9 mouse cellular contexts compared by ENCODE assay signal in genomic region chr17:83772711-83773110, GRCm38 (mm10).
DNase-seq lines count a peak whose midpoint lies in the region; ATAC-seq and TF ChIP-seq lines count a peak whose summit lies in the region.
"Had no signal": no experiment of that assay in that cellular context is flagged by ENCODE, and none has a peak within 500 bp of the region (broad histone marks: within the 10 kb centered on the region; RNA-seq: fewer than 3 reads in every experiment).

No protein-coding gene starts in this region.

- H3K4me1 ChIP-seq in lung, embryonic 14.5 days (ENCODE audit: insufficient read depth): no peaks in the 10 kb centered on the region
- H3K4me1 ChIP-seq in forebrain, embryonic 16.5 days (replicated peaks; ENCODE audit: control insufficient read depth, insufficient read depth, low read length): peaks cover 13% of the 10 kb centered on the region

- WGBS in lung, embryonic 14.5 days: 71% methylated on average over 8 of the region's 8 CpGs
- 28% methylated on average over 8 of the region's 8 CpGs for WGBS in forebrain, embryonic 16.5 days

- DNase-seq in lung, embryonic 14.5 days: peak; percentile 22
- no peak for DNase-seq in lung, postnatal 14 days
- peak; percentile 75 to 78 for DNase-seq in thymus, postnatal 10 days (ENCODE audit: low spot score in 2 of 2)
- no peak for DNase-seq in gastrocnemius, postnatal 4 days (ENCODE audit: low spot score in 2 of 2)
- DNase-seq in ovary, postnatal 10 days (ENCODE audit: low spot score): no peak
- no peak for DNase-seq in adrenal gland, postnatal 36 days

- H3K4me3 ChIP-seq in lung, embryonic 14.5 days (ENCODE audit: low read depth, low read length): no peak overlapping the region
- H3K4me3 ChIP-seq in forebrain, embryonic 16.5 days (replicated peaks; ENCODE audit: low read length): no peak overlapping the region
- H3K4me3 ChIP-seq: heart, adult 2 months had no signal

- H3K27me3 ChIP-seq in lung, embryonic 14.5 days (ENCODE audit: insufficient read depth, low read length): no peaks in the 10 kb centered on the region
- H3K27me3 ChIP-seq in forebrain, embryonic 16.5 days (replicated peaks; ENCODE audit: control insufficient read depth, insufficient read depth, low read length): no peaks in the 10 kb centered on the region

- no peak overlapping the region for H3K4me2 ChIP-seq in lung, embryonic 14.5 days
- no peak overlapping the region for H3K4me2 ChIP-seq in forebrain, embryonic 16.5 days (ENCODE audit: low read length)

- peak; percentile 35; the same call in 1 of the 2 replicates for ATAC-seq in lung, embryonic 14.5 days (ENCODE audit: insufficient read depth)
- ATAC-seq in forebrain, embryonic 16.5 days: peak; percentile 89
- peak; percentile 78 for ATAC-seq in megakaryocyte progenitor cell, adult 5-6 weeks (replicated peaks; ENCODE audit: poor library complexity)

- peaks cover 21% of the 10 kb centered on the region; the same call in 1 of the 2 replicates for H3K36me3 ChIP-seq in lung, embryonic 14.5 days (ENCODE audit: insufficient read depth)
- no peaks in the 10 kb centered on the region for H3K36me3 ChIP-seq in forebrain, embryonic 16.5 days (ENCODE audit: control insufficient read depth, insufficient read depth)

- TF ChIP-seq CTCF in lung, embryonic 14.5 days (IDR thresholded peaks at IDR 0.05; ENCODE audit: low read depth): peak; percentile 25; the same call in 1 of the 2 replicates

- no peaks in the 10 kb centered on the region for H3K9me3 ChIP-seq in lung, embryonic 14.5 days (ENCODE audit: low read depth, low read length)
- H3K9me3 ChIP-seq in forebrain, embryonic 16.5 days (ENCODE audit: control insufficient read depth, low read length): no peaks in the 10 kb centered on the region

- no peak overlapping the region for H3K27ac ChIP-seq in lung, embryonic 14.5 days (ENCODE audit: low read depth)
- peak overlapping the region; percentile 82 for H3K27ac ChIP-seq in forebrain, embryonic 16.5 days (ENCODE audit: low read length)
- H3K27ac ChIP-seq: heart, adult 2 months had no signal

- no peak overlapping the region for H3K9ac ChIP-seq in lung, embryonic 14.5 days
- H3K9ac ChIP-seq in forebrain, embryonic 16.5 days (replicated peaks; ENCODE audit: low read depth, low read length): no peak overlapping the region

Comparison
In these comparisons a context has a peak if more than half of its experiments do, and no peak if none do; other contexts are left out.
1. DNase-seq: peak in lung, embryonic 14.5 days (single experiment) and thymus, postnatal 10 days (2 of 2); none in lung, postnatal 14 days (single experiment), gastrocnemius, postnatal 4 days (0 of 2), ovary, postnatal 10 days (single experiment) and adrenal gland, postnatal 36 days (0 of 2).
2. ATAC-seq: peak in every context shown above with its lines; median percentile 89 in forebrain, embryonic 16.5 days; 78 in megakaryocyte progenitor cell, adult 5-6 weeks; 35 in lung, embryonic 14.5 days.